Mouse (Mus musculus) heart, postnatal 0 days (tissue): ENCODE data around the gene 9430097D07Rik.

Source experiments
- CTCF ChIP-seq: IDR thresholded peaks from 2 replicates; pipeline ENCODE4 v1.5.1; 2016; ENCODE audit warnings: antibody characterized with exemption, control low read depth, low read depth
- EP300 ChIP-seq: IDR thresholded peaks from 2 replicates; pipeline ENCODE4 v1.6.1; 2016; ENCODE audit warnings: antibody characterized with exemption, low read depth

DNA sequence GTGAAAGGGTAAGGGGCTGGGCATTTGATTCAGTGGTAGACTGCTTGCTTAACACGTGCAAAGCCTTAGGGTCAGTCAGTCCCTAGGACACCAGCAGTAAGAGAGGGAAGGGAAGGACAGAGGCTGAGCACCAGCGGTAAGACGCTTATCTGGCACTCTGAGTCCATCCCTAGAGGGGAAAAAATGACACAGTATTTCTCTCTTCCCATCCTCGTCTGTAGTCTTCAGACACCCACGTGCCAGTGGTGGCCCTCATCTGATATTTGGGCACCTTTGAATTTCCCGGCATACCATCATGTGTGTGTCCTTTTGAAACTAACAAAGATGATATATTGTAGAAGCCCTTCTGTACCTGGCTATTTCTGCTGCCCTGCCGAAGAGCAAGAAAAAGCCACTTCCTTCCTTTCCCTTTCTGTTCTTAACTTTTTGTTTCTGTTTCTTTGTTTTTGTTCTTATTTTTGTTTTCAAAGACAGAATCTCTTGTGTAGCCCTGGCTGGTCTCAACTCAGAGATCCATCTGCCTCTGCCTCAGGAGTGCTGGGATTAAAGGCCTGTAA is 21.8 kb downstream of the 9430097D07Rik start:
- TF ChIP-seq CTCF (no peak), EP300 (no peak)
